Mouse (Mus musculus) macrophage (primary cell): Measurements from ENCODE around the gene Gm19965. TPM values are rescaled to one million over a fixed set of nuclear protein-coding genes. Genes with fewer than 3 reads are reported as not detected.

Source experiments
- H3K27ac ChIP-seq: fragments of 350-480 bp; formaldehyde crosslinking; 2 replicates; pipeline ENCODE4 v1.9.0; 2021
- H3K36me3 ChIP-seq: fragments of 350-480 bp; formaldehyde crosslinking; 2 replicates; pipeline ENCODE4 v1.9.0; 2021; ENCODE audit errors: inconsistent target
- H3K4me3 ChIP-seq: fragments of 350-480 bp; formaldehyde crosslinking; 2 replicates; pipeline ENCODE4 v1.9.0; 2021; ENCODE audit errors: inconsistent target
- H3K79me2 ChIP-seq: fragments of 350-480 bp; formaldehyde crosslinking; 2 replicates; pipeline ENCODE4 v1.9.0; 2021; ENCODE audit errors: inconsistent target
- WGBS: methylation state at CpG from one replicate; pipeline ENCODE4 v1.1.7; 2026; ENCODE audit warnings: inconsistent platforms; ENCODE audit not compliant: missing documents; 5-methylcytosine and 5-hydroxymethylcytosine counted together
- polyA plus RNA-seq: library from polyadenylated mRNA; stranded (reverse); fragments of 250-400 nt; gene quantifications from 3 replicates; pipeline ENCODE4 v1.2.4, GENCODE M21; 2018; ENCODE audit warnings: inconsistent platforms
- total RNA-seq, 78 experiments: library from RNA; depleted of rRNA; stranded (reverse); fragments of 250-400 nt; gene quantifications; 1 replicate in 9 of 78; 2 replicates in 24 of 78; 3 replicates in 43 of 78; 4 replicates in 2 of 78; pipeline ENCODE4 v1.2.4; 2018; ENCODE audit warnings: inconsistent platforms in 56 of 78

Gene Gm19965
- not detected for total RNA-seq (2018; cell fraction: chromatin; rRNA removed)
- not detected for total RNA-seq (2018; cell fraction: cytosol; rRNA removed)
- total RNA-seq (2018; cell fraction: nucleus; rRNA removed) = not detected
- polyA plus RNA-seq = not detected in 3 replicates

DNA sequence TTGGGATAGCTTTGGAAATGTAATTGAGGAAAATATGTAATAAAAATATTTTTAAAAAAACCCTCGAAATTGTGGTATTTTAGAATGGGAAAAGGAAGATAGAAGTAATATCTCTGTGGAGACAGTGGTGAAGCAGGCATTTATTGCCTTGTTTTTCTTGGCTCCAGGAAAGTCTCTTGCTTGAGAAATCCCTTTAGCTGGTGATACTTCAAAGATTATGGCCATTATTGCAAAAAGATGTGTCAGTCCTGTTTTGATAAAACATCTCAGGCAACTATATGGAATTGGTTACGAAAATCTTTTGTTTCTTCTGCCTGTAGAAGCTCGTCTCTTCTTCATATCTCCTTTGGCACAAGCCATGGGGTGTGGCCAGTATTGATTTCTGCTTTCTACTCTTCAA is at the start of gene Gm19965:
TSS of gene Gm19965 (plus strand) at position 301 of the 400 bp plus-strand sequence.
- no peaks in the 10 kb centered on the region for H3K36me3 ChIP-seq

DNA sequence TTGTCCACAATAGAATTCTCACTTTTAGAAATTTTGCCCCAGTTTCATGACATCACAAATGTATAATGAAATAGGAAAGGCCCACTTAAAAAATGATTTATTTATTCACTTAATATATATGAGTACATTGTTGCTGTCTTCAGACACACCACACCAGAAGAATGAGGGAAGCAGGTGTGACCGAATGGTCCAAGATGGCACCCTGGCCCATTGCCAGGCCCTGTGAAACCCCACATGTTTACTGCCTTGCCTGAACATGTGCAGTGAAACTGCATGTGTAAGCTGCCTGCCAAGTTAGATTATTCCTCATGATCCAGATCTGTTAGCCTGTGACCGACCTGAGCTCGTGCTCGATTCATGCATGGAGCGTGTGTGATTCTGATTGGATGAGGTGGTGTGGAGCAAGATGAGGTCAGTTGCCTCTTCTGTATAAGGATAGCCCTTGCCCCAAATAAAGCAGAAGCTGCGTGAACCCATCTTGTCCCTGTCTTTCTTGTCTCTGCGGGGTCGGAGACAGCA is 20.3 kb upstream of the Gm19965 start:
- 88% methylated on average over 8 of the region's 8 CpGs for WGBS
- no peaks in the 10 kb centered on the region for H3K36me3 ChIP-seq

More for the DNA sequence above, at the start of gene Gm19965:
- no peaks in the 10 kb centered on the region for H3K79me2 ChIP-seq
- no peak within 1 kb of the TSS for H3K27ac ChIP-seq
- no peak within 1 kb of the TSS for H3K4me3 ChIP-seq
- WGBS = 73% methylated on average over 3 of the region's 3 CpGs

More for the DNA sequence above, 20.3 kb upstream of the Gm19965 start:
- no peaks in the 10 kb centered on the region for H3K79me2 ChIP-seq
- no peak overlapping the region for H3K27ac ChIP-seq
- H3K4me3 ChIP-seq = no peak overlapping the region
